Mouse (Mus musculus): Measurements from ENCODE around the gene Gm49373. TPM values are rescaled to one million over a fixed set of nuclear protein-coding genes. Genes with fewer than 3 reads are reported as not detected.

The Gm49373 gene
- polyA plus RNA-seq, 1 experiment: 1.4 TPM

GRCm38 (mm10) chr9:21097793-21098192 is 24.9 kb upstream of the Gm49373 start:
- Histone ChIP-seq H3K4me1 (ENCODE audit: control insufficient read depth, insufficient read depth, low read length) (no peaks in the 10 kb centered on the region), H3K27me3 (ENCODE audit: control insufficient read depth, insufficient read depth, low read length, poor library complexity, severe bottlenecking) (no peaks in the 10 kb centered on the region), H3K9ac (ENCODE audit: low read depth, poor library complexity, severe bottlenecking) (no peak overlapping the region), H3K4me3 (ENCODE audit: low read depth, low read length) (no peak overlapping the region), H3K36me3 (ENCODE audit: control insufficient read depth, insufficient read depth, low read length, poor library complexity, severe bottlenecking) (no peaks in the 10 kb centered on the region), H3K9me3 (replicated peaks; ENCODE audit: control insufficient read depth, insufficient read depth, low read length, poor library complexity, severe bottlenecking) (no peaks in the 10 kb centered on the region), H3K27ac (ENCODE audit: insufficient read depth, low read length) (no peak overlapping the region)
- TF ChIP-seq EP300 (IDR thresholded peaks at IDR 0.05; ENCODE audit: insufficient read depth, low read depth, low read length) (no peak), POLR2A (IDR thresholded peaks at IDR 0.05; ENCODE audit: insufficient read depth, low read length) (no peak), CTCF (IDR thresholded peaks at IDR 0.05; ENCODE audit: low read depth, low read length) (no peak)

- no peak overlapping the region for H3K27ac ChIP-seq (ENCODE audit: insufficient read depth, low read length)
- H3K4me1 ChIP-seq (ENCODE audit: control insufficient read depth, insufficient read depth, low read length): no peaks in the 10 kb centered on the region
- no peak overlapping the region for H3K4me3 ChIP-seq (ENCODE audit: low read depth, low read length)
- TF ChIP-seq EP300 (IDR thresholded peaks at IDR 0.05; ENCODE audit: insufficient read depth, low read depth, low read length) (no peak), CTCF (IDR thresholded peaks at IDR 0.05; ENCODE audit: low read depth, low read length) (no peak), POLR2A (IDR thresholded peaks at IDR 0.05; ENCODE audit: insufficient read depth, low read length) (no peak)
- no peaks in the 10 kb centered on the region for H3K36me3 ChIP-seq (ENCODE audit: control insufficient read depth, insufficient read depth, low read length, poor library complexity, severe bottlenecking)
- no peaks in the 10 kb centered on the region for H3K27me3 ChIP-seq (ENCODE audit: control insufficient read depth, insufficient read depth, low read length, poor library complexity, severe bottlenecking)
- no peak overlapping the region for H3K9ac ChIP-seq (ENCODE audit: low read depth, poor library complexity, severe bottlenecking)
- no peaks in the 10 kb centered on the region for H3K9me3 ChIP-seq (replicated peaks; ENCODE audit: control insufficient read depth, insufficient read depth, low read length, poor library complexity, severe bottlenecking)
These were observed 23.1 kb upstream of the Gm49373 start for GRCm38 (mm10) chr9:21095958-21096357.

GRCm38 (mm10) chr9:21093423-21093822 is 20.5 kb upstream of the Gm49373 start:
- Histone ChIP-seq H3K27ac (ENCODE audit: insufficient read depth, low read length) (no peak overlapping the region), H3K9me3 (replicated peaks; ENCODE audit: control insufficient read depth, insufficient read depth, low read length, poor library complexity, severe bottlenecking) (no peaks in the 10 kb centered on the region), H3K9ac (ENCODE audit: low read depth, poor library complexity, severe bottlenecking) (no peak overlapping the region), H3K36me3 (ENCODE audit: control insufficient read depth, insufficient read depth, low read length, poor library complexity, severe bottlenecking) (peaks cover 16% of the 10 kb centered on the region), H3K4me1 (ENCODE audit: control insufficient read depth, insufficient read depth, low read length) (peaks cover 2% of the 10 kb centered on the region), H3K27me3 (ENCODE audit: control insufficient read depth, insufficient read depth, low read length, poor library complexity, severe bottlenecking) (no peaks in the 10 kb centered on the region), H3K4me3 (ENCODE audit: low read depth, low read length) (no peak overlapping the region)
- TF ChIP-seq POLR2A (IDR thresholded peaks at IDR 0.05; ENCODE audit: insufficient read depth, low read length): no peak
- no peak for TF ChIP-seq CTCF (IDR thresholded peaks at IDR 0.05; ENCODE audit: low read depth, low read length)
- TF ChIP-seq EP300 (IDR thresholded peaks at IDR 0.05; ENCODE audit: insufficient read depth, low read depth, low read length): no peak

GRCm38 (mm10) chr9:21091707-21092320 is 18.9 kb upstream of the Gm49373 start, which contains the start of the genes Gm38431 and Raver1:
Gene Gm38431, minus strand, starts transcription at chr9:21091997.
Gene Raver1, minus strand, starts transcription at chr9:21092008.
- 0 out of 2 replicates have a peak, but pooled peaks have one; percentile 28 for TF ChIP-seq EP300 (IDR thresholded peaks at IDR 0.05; ENCODE audit: insufficient read depth, low read depth, low read length)
- TF ChIP-seq CTCF (IDR thresholded peaks at IDR 0.05; ENCODE audit: low read depth, low read length): no peak
- TF ChIP-seq POLR2A (IDR thresholded peaks at IDR 0.05; ENCODE audit: insufficient read depth, low read length): peak; percentile 96
- Histone ChIP-seq H3K9me3 (replicated peaks; ENCODE audit: control insufficient read depth, insufficient read depth, low read length, poor library complexity, severe bottlenecking) (no peaks in the 10 kb centered on the region), H3K4me1 (ENCODE audit: control insufficient read depth, insufficient read depth, low read length) (peaks cover 2% of the 10 kb centered on the region), H3K27me3 (ENCODE audit: control insufficient read depth, insufficient read depth, low read length, poor library complexity, severe bottlenecking) (no peaks in the 10 kb centered on the region), H3K9ac (ENCODE audit: low read depth, poor library complexity, severe bottlenecking) (peak within 1 kb of the TSS; percentile 92), H3K4me3 (ENCODE audit: low read depth, low read length) (peak within 1 kb of the TSS; percentile 92), H3K36me3 (ENCODE audit: control insufficient read depth, insufficient read depth, low read length, poor library complexity, severe bottlenecking) (peaks cover 29% of the 10 kb centered on the region), H3K27ac (ENCODE audit: insufficient read depth, low read length) (peak within 1 kb of the TSS; percentile 53)

- no peaks in the 10 kb centered on the region for H3K9me3 ChIP-seq (replicated peaks; ENCODE audit: control insufficient read depth, insufficient read depth, low read length, poor library complexity, severe bottlenecking)
- no peaks in the 10 kb centered on the region for H3K27me3 ChIP-seq (ENCODE audit: control insufficient read depth, insufficient read depth, low read length, poor library complexity, severe bottlenecking)
- TF ChIP-seq EP300 (IDR thresholded peaks at IDR 0.05; ENCODE audit: insufficient read depth, low read depth, low read length) (no peak), POLR2A (IDR thresholded peaks at IDR 0.05; ENCODE audit: insufficient read depth, low read length) (no peak), CTCF (IDR thresholded peaks at IDR 0.05; ENCODE audit: low read depth, low read length) (no peak)
- H3K4me1 ChIP-seq (ENCODE audit: control insufficient read depth, insufficient read depth, low read length): peaks cover 2% of the 10 kb centered on the region
- H3K27ac ChIP-seq (ENCODE audit: insufficient read depth, low read length): no peak overlapping the region
- peak overlapping the region; percentile 92 for H3K4me3 ChIP-seq (ENCODE audit: low read depth, low read length)
- H3K36me3 ChIP-seq (ENCODE audit: control insufficient read depth, insufficient read depth, low read length, poor library complexity, severe bottlenecking): peaks cover 35% of the 10 kb centered on the region
- H3K9ac ChIP-seq (ENCODE audit: low read depth, poor library complexity, severe bottlenecking): peak overlapping the region; percentile 92
These were observed 18.2 kb upstream of the Gm49373 start for GRCm38 (mm10) chr9:21090972-21091706.

- Histone ChIP-seq H3K9ac (ENCODE audit: low read depth, poor library complexity, severe bottlenecking) (peak overlapping the region; percentile 92), H3K9me3 (replicated peaks; ENCODE audit: control insufficient read depth, insufficient read depth, low read length, poor library complexity, severe bottlenecking) (no peaks in the 10 kb centered on the region), H3K4me3 (ENCODE audit: low read depth, low read length) (peak overlapping the region; percentile 92), H3K27ac (ENCODE audit: insufficient read depth, low read length) (no peak overlapping the region), H3K36me3 (ENCODE audit: control insufficient read depth, insufficient read depth, low read length, poor library complexity, severe bottlenecking) (peaks cover 41% of the 10 kb centered on the region), H3K27me3 (ENCODE audit: control insufficient read depth, insufficient read depth, low read length, poor library complexity, severe bottlenecking) (no peaks in the 10 kb centered on the region), H3K4me1 (ENCODE audit: control insufficient read depth, insufficient read depth, low read length) (peaks cover 2% of the 10 kb centered on the region)
- TF ChIP-seq CTCF (IDR thresholded peaks at IDR 0.05; ENCODE audit: low read depth, low read length) (no peak), EP300 (IDR thresholded peaks at IDR 0.05; ENCODE audit: insufficient read depth, low read depth, low read length) (no peak), POLR2A (IDR thresholded peaks at IDR 0.05; ENCODE audit: insufficient read depth, low read length) (no peak)
These were observed 17.6 kb upstream of the Gm49373 start for GRCm38 (mm10) chr9:21090537-21090936.
